Mouse (Mus musculus): ENCODE results near the gene Olfml2a.

DNA sequence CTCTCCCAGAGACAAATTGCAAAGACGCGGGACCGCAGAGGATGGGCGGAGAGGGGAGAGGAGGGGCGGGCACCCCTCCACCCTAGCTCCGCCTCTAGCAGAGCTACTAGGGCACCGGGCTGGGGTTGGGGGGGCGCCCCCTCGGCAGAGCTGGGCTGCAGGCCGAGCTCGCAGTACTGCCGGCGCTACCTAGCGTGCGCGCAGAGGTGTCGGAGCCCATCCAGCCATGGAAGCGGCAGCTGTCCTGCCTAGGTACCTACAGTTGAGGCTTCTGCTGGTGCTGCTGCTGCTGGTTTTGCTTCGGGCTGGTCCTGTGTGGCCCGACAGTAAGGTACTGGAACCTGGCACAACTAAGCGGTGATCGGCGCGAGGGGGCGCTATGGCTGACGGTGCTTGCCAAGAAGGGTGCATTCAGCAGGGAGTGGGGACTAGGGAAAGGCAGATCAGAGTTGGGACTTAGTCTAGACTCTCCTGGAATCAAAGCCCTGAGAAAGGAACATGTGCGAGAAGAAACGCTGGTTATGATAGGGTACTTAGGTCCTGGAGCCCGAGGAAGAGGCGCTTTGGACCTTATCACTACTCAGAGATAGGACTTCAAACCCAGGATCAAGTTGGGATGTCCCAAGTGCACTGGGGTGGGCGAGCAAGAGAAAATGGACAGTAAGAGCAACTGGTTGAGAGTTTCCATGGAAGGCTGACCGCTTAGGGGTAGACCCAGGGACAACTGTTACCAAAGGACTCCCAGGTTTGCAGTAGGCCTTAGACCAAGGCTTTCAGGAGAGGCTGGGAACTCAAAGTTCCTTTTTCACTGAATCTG, at the start of gene Olfml2a:
- TF ChIP-seq CTCF (conservative IDR thresholded peaks at IDR 0.05; ENCODE audit: low read length) (peak; percentile 61), NANOG (IDR thresholded peaks at IDR 0.05; ENCODE audit: borderline replicate concordance, low read length) (no peak; the same call in 1 of the 2 replicates), POU5F1 (IDR thresholded peaks at IDR 0.05; ENCODE audit: borderline replicate concordance, low read length) (no peak)
